Mouse (Mus musculus) hindbrain, embryonic 10.5 days (tissue): ENCODE data around the gene Ms4a4c. TPM values are rescaled to one million over a fixed set of nuclear protein-coding genes. Genes with fewer than 3 reads are reported as not detected.

Experiments used
- DNase-seq: peaks from one replicate; pipeline ENCODE4 v3.0.0-alpha.2; 2017; ENCODE audit warnings: low spot score
- H3K27ac ChIP-seq: fragments of 300-500 bp; sonication (generic); 2 replicates; pipeline ENCODE4 v1.5.1; 2016; ENCODE audit warnings: mild to moderate bottlenecking, moderate library complexity
- H3K27me3 ChIP-seq: fragments of 300-500 bp; sonication (generic); 2 replicates; pipeline ENCODE4 v1.6.1; 2016; ENCODE audit warnings: mild to moderate bottlenecking; ENCODE audit not compliant: poor library complexity, insufficient read depth, severe bottlenecking
- H3K36me3 ChIP-seq: fragments of 300-500 bp; sonication (generic); 2 replicates; pipeline ENCODE4 v1.6.1; 2016; ENCODE audit warnings: mild to moderate bottlenecking, moderate library complexity
- H3K4me1 ChIP-seq: fragments of 300-500 bp; sonication (generic); replicated peaks from 2 replicates; pipeline ENCODE4 v1.6.1; 2016; ENCODE audit warnings: mild to moderate bottlenecking
- H3K4me3 ChIP-seq: fragments of 300-500 bp; sonication (generic); 2 replicates; pipeline ENCODE4 v1.5.1; 2016; ENCODE audit warnings: mild to moderate bottlenecking, moderate library complexity
- H3K9me3 ChIP-seq: fragments of 300-500 bp; sonication (generic); 2 replicates; pipeline ENCODE4 v1.6.1; 2016; ENCODE audit warnings: mild to moderate bottlenecking, moderate library complexity
- WGBS: fragments of 180-500 bp; shearing (Covaris S2); methylation state at CpG from one replicate; pipeline ENCODE4 v1.1.7; 2016; 5-methylcytosine and 5-hydroxymethylcytosine counted together
- polyA plus RNA-seq: library from polyadenylated mRNA; unstranded; fragments of >200 nt; fragmentation: Nextera tagmentation; extraction: Ambion mirVana; gene quantifications from 2 replicates; pipeline ENCODE4 v1.2.1, GENCODE M21; 2016

Gene Ms4a4c
- 0.44 TPM in 1 of 2 replicates, not detected in the other for polyA plus RNA-seq

GRCm38 (mm10) chr19:11404527-11404926 is at the start of gene Ms4a4c:
Gene Ms4a4c (plus strand): TSS chr19:11404770.
- no peak for DNase-seq
- no peak within 1 kb of the TSS for H3K4me3 ChIP-seq

GRCm38 (mm10) chr19:11355730-11356129 is 48.8 kb upstream of the Ms4a4c start:
- WGBS = 89% methylated on average over 7 of the region's 7 CpGs
- no peaks in the 10 kb centered on the region for H3K27me3 ChIP-seq
- no peak for DNase-seq

More at GRCm38 (mm10) chr19:11404527-11404926, at the start of gene Ms4a4c:
- 93% methylated on average over 3 of the region's 3 CpGs for WGBS
- Histone ChIP-seq H3K36me3 (no peaks in the 10 kb centered on the region), H3K9me3 (no peaks in the 10 kb centered on the region), H3K27ac (no peak within 1 kb of the TSS), H3K4me1 (no peaks in the 10 kb centered on the region), H3K27me3 (no peaks in the 10 kb centered on the region)

GRCm38 (mm10) chr19:11360106-11360505 is 44.5 kb upstream of the Ms4a4c start:
- WGBS = 65% methylated on average over 3 of the region's 3 CpGs
- no peak for DNase-seq
- no peaks in the 10 kb centered on the region for H3K27me3 ChIP-seq
- H3K27ac ChIP-seq = no peak overlapping the region
- no peak overlapping the region for H3K4me3 ChIP-seq
- H3K36me3 ChIP-seq = no peaks in the 10 kb centered on the region
- H3K4me1 ChIP-seq = no peaks in the 10 kb centered on the region
- H3K9me3 ChIP-seq = no peaks in the 10 kb centered on the region

More at GRCm38 (mm10) chr19:11355730-11356129, 48.8 kb upstream of the Ms4a4c start:
- Histone ChIP-seq H3K36me3 (no peaks in the 10 kb centered on the region), H3K4me1 (no peaks in the 10 kb centered on the region), H3K4me3 (no peak overlapping the region), H3K9me3 (no peaks in the 10 kb centered on the region), H3K27ac (no peak overlapping the region)

GRCm38 (mm10) chr19:11362002-11362401 is 42.6 kb upstream of the Ms4a4c start:
- Histone ChIP-seq H3K9me3 (no peaks in the 10 kb centered on the region), H3K4me3 (no peak overlapping the region), H3K27me3 (no peaks in the 10 kb centered on the region), H3K27ac (no peak overlapping the region), H3K4me1 (no peaks in the 10 kb centered on the region), H3K36me3 (no peaks in the 10 kb centered on the region)
- DNase-seq = no peak

DNA sequence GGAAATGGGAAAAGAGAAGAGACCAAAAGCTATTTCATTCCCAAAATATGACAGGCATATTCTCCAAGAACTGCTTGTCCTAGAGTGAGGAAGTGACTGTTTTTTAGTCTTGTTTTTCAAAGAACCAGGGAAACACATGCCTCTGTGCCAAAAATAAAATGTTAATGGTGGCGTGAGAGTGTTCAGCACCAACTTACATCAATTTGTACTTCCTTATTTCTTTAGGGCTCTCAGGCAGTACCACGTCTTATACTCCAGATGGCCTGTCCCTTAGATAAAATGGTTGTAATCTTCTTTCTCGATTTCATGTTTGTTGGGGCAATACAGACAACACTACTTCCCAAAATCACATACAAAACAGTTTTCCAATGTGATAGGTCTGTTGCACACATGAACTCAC is 36.3 kb upstream of the Ms4a4c start:
- 78% methylated on average over 3 of the region's 3 CpGs for WGBS
- no peak overlapping the region for H3K4me3 ChIP-seq
- no peaks in the 10 kb centered on the region for H3K27me3 ChIP-seq
- no peak for DNase-seq
- H3K27ac ChIP-seq = no peak overlapping the region
- H3K4me1 ChIP-seq = no peaks in the 10 kb centered on the region
- H3K9me3 ChIP-seq = no peaks in the 10 kb centered on the region
- no peaks in the 10 kb centered on the region for H3K36me3 ChIP-seq

- no peak overlapping the region for H3K4me3 ChIP-seq
- H3K36me3 ChIP-seq = no peaks in the 10 kb centered on the region
- H3K27me3 ChIP-seq = no peaks in the 10 kb centered on the region
- no peaks in the 10 kb centered on the region for H3K4me1 ChIP-seq
- no peak for DNase-seq
- no peaks in the 10 kb centered on the region for H3K9me3 ChIP-seq
- H3K27ac ChIP-seq = no peak overlapping the region
Measured at GRCm38 (mm10) chr19:11371181-11371580, 33.4 kb upstream of the Ms4a4c start.

DNA sequence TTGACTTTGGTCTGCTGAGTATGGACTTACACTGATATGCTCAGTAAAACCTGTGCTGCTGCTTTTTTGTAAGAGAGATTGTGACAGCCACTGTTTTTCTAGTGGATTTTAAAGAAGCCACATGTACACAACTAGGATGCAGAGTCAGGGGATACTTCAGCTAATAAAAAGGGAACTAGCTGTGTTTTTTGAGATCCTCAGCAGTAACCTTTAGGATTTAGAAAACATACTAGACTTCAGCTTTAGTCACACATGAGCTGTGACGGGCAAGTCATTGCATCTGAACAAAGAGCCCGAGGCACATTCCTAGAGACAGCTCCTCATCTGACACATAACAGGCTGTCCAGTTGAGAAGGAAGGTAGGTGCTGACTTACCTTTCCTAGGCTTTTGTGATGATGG is 29.3 kb upstream of the Ms4a4c start, which contains the start of gene Ms4a4a:
TSS of gene Ms4a4a (plus strand) at position 251 of the 400 bp plus-strand sequence.
- Histone ChIP-seq H3K27ac (no peak within 1 kb of the TSS), H3K4me1 (no peaks in the 10 kb centered on the region), H3K27me3 (no peaks in the 10 kb centered on the region), H3K9me3 (no peaks in the 10 kb centered on the region), H3K36me3 (no peaks in the 10 kb centered on the region), H3K4me3 (no peak within 1 kb of the TSS)
- WGBS = 85% methylated on average over 2 of the region's 2 CpGs
- DNase-seq = no peak

GRCm38 (mm10) chr19:11376399-11376798 is 28.2 kb upstream of the Ms4a4c start:
- H3K9me3 ChIP-seq = no peaks in the 10 kb centered on the region
- DNase-seq = no peak
- no peaks in the 10 kb centered on the region for H3K27me3 ChIP-seq
- H3K27ac ChIP-seq = no peak overlapping the region
- no peaks in the 10 kb centered on the region for H3K4me1 ChIP-seq
- no peaks in the 10 kb centered on the region for H3K36me3 ChIP-seq
- WGBS = 84% methylated on average over 2 of the region's 2 CpGs
- no peak overlapping the region for H3K4me3 ChIP-seq

DNA sequence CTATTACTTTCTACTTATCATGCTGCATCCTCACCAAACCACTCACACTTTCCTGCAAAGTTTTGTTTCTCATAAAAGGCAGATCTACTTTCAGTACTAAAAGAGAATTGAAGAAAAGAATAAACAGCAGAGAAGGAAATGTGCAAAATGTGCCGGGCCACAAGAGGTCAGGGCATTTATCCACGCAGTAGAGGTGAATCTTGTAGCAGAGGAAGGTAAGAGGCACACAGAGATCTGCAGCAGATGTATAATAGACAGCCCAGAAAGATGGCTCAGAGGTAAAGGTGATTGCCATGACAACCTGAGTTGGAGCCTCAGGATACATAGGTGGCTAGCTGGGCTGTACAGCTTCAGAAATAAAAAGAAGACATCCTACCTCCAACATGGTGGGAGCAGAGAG is 17.5 kb upstream of the Ms4a4c start:
- no peak for DNase-seq
- H3K36me3 ChIP-seq = no peaks in the 10 kb centered on the region
- no peaks in the 10 kb centered on the region for H3K4me1 ChIP-seq
- H3K4me3 ChIP-seq = no peak overlapping the region
- H3K9me3 ChIP-seq = no peaks in the 10 kb centered on the region
- no peaks in the 10 kb centered on the region for H3K27me3 ChIP-seq
- no peak overlapping the region for H3K27ac ChIP-seq
- WGBS = 89% methylated on average over 2 of the region's 2 CpGs

- no peaks in the 10 kb centered on the region for H3K9me3 ChIP-seq
- H3K27ac ChIP-seq = no peak overlapping the region
- no peaks in the 10 kb centered on the region for H3K4me1 ChIP-seq
- 90% methylated on average over 4 of the region's 4 CpGs for WGBS
- H3K27me3 ChIP-seq = no peaks in the 10 kb centered on the region
- no peak overlapping the region for H3K4me3 ChIP-seq
- no peak for DNase-seq
- no peaks in the 10 kb centered on the region for H3K36me3 ChIP-seq
Measured at GRCm38 (mm10) chr19:11387685-11388084, 16.9 kb upstream of the Ms4a4c start.

- no peak overlapping the region for H3K27ac ChIP-seq
- H3K36me3 ChIP-seq = no peaks in the 10 kb centered on the region
- H3K4me3 ChIP-seq = no peak overlapping the region
- H3K27me3 ChIP-seq = no peaks in the 10 kb centered on the region
- H3K9me3 ChIP-seq = no peaks in the 10 kb centered on the region
- DNase-seq = no peak
- 79% methylated on average over 2 of the region's 2 CpGs for WGBS
- no peaks in the 10 kb centered on the region for H3K4me1 ChIP-seq
Measured at GRCm38 (mm10) chr19:11388949-11389348, 15.6 kb upstream of the Ms4a4c start.

DNA sequence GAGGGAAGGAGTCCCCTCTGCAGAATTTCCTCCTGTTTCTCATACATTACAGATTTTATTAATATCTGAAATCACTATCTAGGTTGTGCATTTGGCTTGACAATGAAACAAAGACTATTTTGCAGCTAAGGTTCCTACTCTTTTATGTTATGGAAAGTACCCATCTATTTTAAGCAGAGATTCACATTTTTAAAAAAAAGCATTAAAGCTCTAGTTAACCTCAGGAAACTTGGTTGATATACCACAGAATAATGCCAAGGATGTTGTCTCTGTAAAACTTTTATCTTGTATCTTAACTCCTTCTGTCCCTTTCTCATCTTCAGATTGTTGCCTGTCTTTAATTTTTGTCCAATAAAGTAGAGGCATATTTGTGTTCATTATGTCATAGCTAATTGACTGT is 8.8 kb upstream of the Ms4a4c start:
- H3K9me3 ChIP-seq = no peaks in the 10 kb centered on the region
- no peaks in the 10 kb centered on the region for H3K4me1 ChIP-seq
- DNase-seq = no peak
- H3K27ac ChIP-seq = no peak overlapping the region
- H3K4me3 ChIP-seq = no peak overlapping the region
- H3K27me3 ChIP-seq = no peaks in the 10 kb centered on the region
- H3K36me3 ChIP-seq = no peaks in the 10 kb centered on the region

DNA sequence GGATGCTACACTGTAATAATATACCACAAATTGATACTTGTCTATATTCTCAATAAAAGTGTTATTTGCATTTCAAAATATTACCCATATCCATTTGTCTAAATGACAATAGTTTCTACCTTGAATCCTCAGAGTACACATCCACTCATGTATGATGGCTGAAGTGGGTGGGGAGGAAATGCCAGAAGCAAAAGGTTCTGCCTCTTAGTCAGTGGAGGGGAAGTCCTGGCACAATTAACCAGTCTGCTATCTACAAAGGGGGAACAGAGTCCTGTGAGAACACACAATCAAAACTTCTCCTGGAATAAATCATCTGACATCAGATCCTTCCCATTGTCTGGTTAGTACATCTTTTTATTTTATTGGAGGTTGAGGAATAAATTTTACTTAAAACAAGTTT is 2.9 kb downstream of the Ms4a4c start:
- Histone ChIP-seq H3K27ac (no peak overlapping the region), H3K36me3 (no peaks in the 10 kb centered on the region), H3K27me3 (no peaks in the 10 kb centered on the region), H3K4me1 (no peaks in the 10 kb centered on the region), H3K4me3 (no peak overlapping the region), H3K9me3 (no peaks in the 10 kb centered on the region)
- DNase-seq = no peak

- H3K36me3 ChIP-seq = no peaks in the 10 kb centered on the region
- WGBS = 93% methylated on average over 1 of the region's 1 CpGs
- H3K27me3 ChIP-seq = no peaks in the 10 kb centered on the region
Measured at GRCm38 (mm10) chr19:11408591-11408990, 4.0 kb downstream of the Ms4a4c start.

More at GRCm38 (mm10) chr19:11408591-11408990, 4.0 kb downstream of the Ms4a4c start:
- no peak overlapping the region for H3K4me3 ChIP-seq
- no peak for DNase-seq
- H3K9me3 ChIP-seq = no peaks in the 10 kb centered on the region
- no peak overlapping the region for H3K27ac ChIP-seq
- no peaks in the 10 kb centered on the region for H3K4me1 ChIP-seq
